Mouse (Mus musculus) ovary, postnatal 36 days (tissue): ENCODE measurements around the gene A2ml1.
"Not testable (repeated sequence)": the region's sequence is repeated elsewhere in the genome, so short reads cannot be mapped to it uniquely, and the experiment has no call there.

Experiments
- DNase-seq: peaks from one replicate; pipeline ENCODE4 v3.0.0; 2022; ENCODE audit warnings: low spot score, mixed read lengths

A2ml1 gene

GRCm38 (mm10) chr6:128581508-128581907, at the start of gene A2ml1:
A2ml1 (minus strand) TSS chr6:128581608.
- no peak for DNase-seq

- DNase-seq = peak; percentile 29
Measured at GRCm38 (mm10) chr6:128629771-128630739, 48.6 kb upstream of the A2ml1 start.

DNA sequence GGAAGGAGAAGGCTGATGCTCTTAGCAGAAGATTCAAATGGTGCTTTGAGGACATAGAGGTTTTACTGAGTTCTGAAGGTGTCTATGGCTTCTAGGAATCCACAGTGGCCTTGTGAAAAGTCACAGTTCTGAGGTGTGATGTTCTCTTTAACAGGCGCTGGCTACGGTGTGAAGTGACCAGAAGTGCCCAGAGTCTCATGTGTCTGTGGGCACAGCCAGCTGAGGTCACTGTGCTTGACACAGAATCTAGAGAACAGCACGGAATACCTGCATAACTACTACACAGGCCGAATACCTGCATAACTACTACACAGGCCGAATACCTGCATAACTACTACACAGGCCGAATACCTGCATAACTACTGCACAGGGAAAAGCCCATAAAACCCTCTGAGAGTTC, 43.8 kb upstream of the A2ml1 start:
- not testable (repeated sequence) for DNase-seq

GRCm38 (mm10) chr6:128624425-128624824, 43.0 kb upstream of the A2ml1 start:
- no peak for DNase-seq

DNA sequence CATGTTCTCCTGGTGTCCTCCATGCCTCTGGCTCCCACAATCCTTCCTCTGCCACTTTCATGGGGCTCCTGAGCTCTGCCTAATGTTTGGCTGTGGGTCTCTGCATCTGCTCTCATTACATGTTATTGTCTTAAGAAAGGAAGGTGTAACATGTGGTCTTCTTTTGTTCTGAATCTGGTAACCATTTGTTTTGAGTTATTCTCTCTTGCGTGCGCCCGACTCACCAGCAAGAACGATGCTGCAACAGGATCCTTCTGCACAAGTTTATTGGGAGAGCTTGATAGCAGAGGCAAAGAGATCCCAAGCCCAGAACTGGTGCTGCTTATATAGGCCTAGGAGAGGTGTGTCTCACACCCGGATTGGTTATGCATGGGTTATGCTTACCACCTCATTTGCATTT, 42.0 kb upstream of the A2ml1 start, which contains the start of gene Klrb1a:
Gene Klrb1a, minus strand, starts transcription at position 101 of the 400 bp plus-strand sequence.
- not testable (repeated sequence) for DNase-seq

- no peak for DNase-seq
Measured at GRCm38 (mm10) chr6:128622733-128623132, 41.3 kb upstream of the A2ml1 start.

GRCm38 (mm10) chr6:128606350-128606749, 24.9 kb upstream of the A2ml1 start:
- DNase-seq = no peak

- DNase-seq = no peak
Measured at GRCm38 (mm10) chr6:128604512-128604911, 23.1 kb upstream of the A2ml1 start.

- DNase-seq = no peak
Measured at GRCm38 (mm10) chr6:128602463-128603201, 21.2 kb upstream of the A2ml1 start.

- DNase-seq = no peak
Measured at GRCm38 (mm10) chr6:128602026-128602425, 20.6 kb upstream of the A2ml1 start.

GRCm38 (mm10) chr6:128599555-128599954, 18.1 kb upstream of the A2ml1 start:
- no peak for DNase-seq

- no peak for DNase-seq
Measured at GRCm38 (mm10) chr6:128598256-128599047, 17.0 kb upstream of the A2ml1 start.

DNA sequence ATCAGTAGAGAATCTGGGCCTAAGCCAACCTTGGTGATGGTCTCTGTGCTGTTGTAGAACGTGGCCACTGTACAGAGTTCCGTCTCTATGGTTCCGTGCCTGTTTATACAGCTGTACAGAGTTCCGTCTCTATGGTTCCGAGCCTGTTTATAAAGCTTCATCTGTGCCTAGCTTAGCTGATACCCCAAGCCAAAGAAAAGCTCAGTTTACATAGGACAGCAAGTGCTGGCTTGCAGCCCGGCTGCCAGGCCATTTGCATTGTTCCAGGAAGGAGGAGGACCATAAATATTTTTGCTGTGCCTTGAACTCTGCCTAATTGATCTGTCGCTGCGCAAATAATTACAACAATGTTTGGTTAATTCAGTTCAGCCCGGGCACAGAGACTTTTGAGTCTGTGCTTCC, 15.7 kb upstream of the A2ml1 start:
- DNase-seq = peak; percentile 64

DNA sequence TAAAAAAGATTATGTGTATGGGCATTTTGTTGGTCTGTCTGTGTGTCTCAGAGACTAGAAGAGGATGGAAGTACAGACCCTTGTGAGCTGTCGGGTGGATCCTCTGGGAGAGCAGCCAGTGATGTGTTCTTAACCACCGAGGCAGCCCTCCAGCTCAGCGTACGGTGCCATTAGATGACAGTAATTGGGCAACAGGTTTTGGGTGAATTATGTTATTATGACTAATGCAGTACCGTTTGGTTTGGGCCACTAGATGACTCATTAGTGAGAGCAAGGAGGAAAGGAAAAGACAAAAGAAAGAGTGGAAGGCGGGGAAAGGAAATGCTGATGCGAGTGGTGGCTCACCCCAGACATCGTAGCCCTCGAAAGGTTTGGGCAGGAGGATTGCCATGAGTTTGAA, 13.2 kb upstream of the A2ml1 start:
- DNase-seq = no peak

DNA sequence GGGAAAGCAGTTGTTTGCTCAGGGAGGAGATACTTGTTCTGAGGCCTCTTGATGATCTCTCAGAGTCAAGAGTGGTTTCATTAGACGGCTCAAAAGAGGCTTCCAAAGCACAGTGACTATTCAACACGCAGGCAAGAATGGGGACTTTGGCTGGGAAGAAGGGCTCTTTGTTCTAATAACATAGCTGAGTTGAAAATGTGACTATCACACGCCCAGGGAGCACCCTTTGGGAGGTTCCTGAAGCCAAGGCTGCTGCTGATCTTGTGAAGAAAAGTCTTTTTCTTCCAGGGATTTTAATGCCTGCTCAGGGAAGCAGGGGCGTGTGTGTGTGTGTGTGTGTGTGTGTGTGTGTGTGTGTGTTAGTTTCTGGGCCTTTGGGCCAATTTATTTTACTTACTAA, 8.0 kb upstream of the A2ml1 start:
- no peak for DNase-seq

GRCm38 (mm10) chr6:128587619-128588018, 6.2 kb upstream of the A2ml1 start:
- DNase-seq = no peak

DNA sequence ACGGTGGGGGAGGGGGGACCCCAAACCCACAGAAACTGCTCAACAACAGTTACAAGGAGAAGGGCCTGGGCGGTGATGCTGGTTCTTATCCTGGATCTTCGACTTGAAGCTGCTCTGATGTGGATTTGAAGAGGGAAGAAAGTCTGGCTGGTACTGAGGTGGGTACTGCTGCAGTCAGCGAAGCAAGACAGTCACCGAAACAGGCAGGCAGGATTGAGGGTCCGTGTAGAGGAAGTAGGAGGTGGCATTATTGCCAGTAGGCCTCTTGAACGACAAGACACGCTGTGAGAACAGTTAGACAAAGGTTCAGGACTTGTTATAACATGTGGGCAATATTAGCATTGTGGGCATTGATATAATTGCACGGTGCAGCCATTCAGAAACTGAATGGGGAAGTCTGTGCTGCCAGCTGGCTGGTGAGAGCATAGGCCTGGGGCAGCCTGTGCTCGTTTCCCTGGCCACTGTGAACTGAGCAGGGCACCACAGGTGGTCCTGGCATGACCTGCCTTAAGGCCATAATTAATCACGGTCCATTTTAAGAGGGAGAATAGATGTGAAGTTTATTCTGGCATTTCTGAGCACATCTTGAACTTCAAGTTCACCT, 4.3 kb upstream of the A2ml1 start:
- peak; percentile 13 for DNase-seq

GRCm38 (mm10) chr6:128584070-128584660, 2.8 kb upstream of the A2ml1 start:
- no peak for DNase-seq

- no peak for DNase-seq
Measured at GRCm38 (mm10) chr6:128577301-128577700, 4.1 kb downstream of the A2ml1 start.

- DNase-seq = no peak
Measured at GRCm38 (mm10) chr6:128566589-128566988, 14.8 kb downstream of the A2ml1 start.

DNA sequence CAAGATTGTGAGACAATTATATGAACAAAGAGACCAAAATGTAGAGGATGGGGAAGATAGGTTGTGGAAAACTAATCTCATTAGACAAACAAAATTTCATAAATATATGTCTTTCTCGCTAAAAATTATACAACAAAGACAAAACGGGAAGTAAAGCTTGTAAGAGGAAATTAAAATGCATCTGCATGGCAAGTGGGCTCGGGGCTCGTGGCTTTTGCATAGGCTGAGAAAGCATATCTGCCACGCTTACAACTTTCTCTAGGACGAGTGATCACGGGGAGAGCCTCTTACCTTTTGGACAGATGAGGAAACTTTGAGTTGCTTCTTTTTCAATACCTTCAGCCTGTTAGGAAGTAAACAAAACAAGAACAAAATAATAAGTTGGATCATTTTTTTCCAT, 27.4 kb downstream of the A2ml1 start:
- no peak for DNase-seq
